Mouse (Mus musculus): Measurements from ENCODE around the gene Spats2. TPM values are rescaled to one million over a fixed set of nuclear protein-coding genes. Genes with fewer than 3 reads are reported as not detected.
A peak's percentile ranks its signal among the peaks of the same experiment; 100 is the strongest.

Gene Spats2
- polyA plus RNA-seq, 1 experiment, result 0.19 TPM

DNA sequence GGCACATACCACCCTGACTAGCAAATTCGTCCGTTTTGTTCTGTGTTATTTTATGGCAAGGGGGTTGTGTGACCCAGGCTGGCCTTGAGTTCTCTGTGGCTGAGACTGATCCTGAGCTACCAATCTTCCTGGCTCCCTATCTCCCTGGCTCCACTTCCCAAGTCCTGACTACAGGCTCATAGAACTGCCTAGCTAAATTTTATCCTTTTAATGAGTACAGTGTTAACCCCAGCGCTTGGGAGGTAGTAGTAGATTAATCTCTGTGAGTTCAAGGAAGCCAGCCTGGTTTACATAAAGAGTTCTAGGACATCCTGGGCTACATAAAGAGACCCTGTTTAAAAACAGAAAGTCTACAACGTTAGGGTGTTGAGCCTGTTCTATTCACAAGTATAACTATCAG is 13.9 kb upstream of the Spats2 start:
- Histone ChIP-seq H3K27me3 (ENCODE audit: control insufficient read depth) (no peaks in the 10 kb centered on the region), H3K4me3 (replicated peaks) (no peak overlapping the region), H3K9me3 (ENCODE audit: control insufficient read depth, low read length) (no peaks in the 10 kb centered on the region), H3K36me3 (ENCODE audit: control insufficient read depth) (no peaks in the 10 kb centered on the region), H3K4me1 (ENCODE audit: control insufficient read depth) (peaks cover 10% of the 10 kb centered on the region)
- no peak for TF ChIP-seq TAL1 (IDR thresholded peaks at IDR 0.05; ENCODE audit: low read length)
- no peak for TF ChIP-seq GATA1 (IDR thresholded peaks at IDR 0.05; ENCODE audit: low read length)

GRCm38 (mm10) chr15:99112843-99113395 is 12.8 kb upstream of the Spats2 start:
- Histone ChIP-seq H3K9me3 (ENCODE audit: control insufficient read depth, low read length) (no peaks in the 10 kb centered on the region), H3K4me3 (replicated peaks) (no peak overlapping the region), H3K27me3 (ENCODE audit: control insufficient read depth) (no peaks in the 10 kb centered on the region), H3K36me3 (ENCODE audit: control insufficient read depth) (no peaks in the 10 kb centered on the region), H3K4me1 (ENCODE audit: control insufficient read depth) (peaks cover 10% of the 10 kb centered on the region)
- TF ChIP-seq GATA1 (IDR thresholded peaks at IDR 0.05; ENCODE audit: low read length) (no peak), TAL1 (IDR thresholded peaks at IDR 0.05; ENCODE audit: low read length) (no peak)

DNA sequence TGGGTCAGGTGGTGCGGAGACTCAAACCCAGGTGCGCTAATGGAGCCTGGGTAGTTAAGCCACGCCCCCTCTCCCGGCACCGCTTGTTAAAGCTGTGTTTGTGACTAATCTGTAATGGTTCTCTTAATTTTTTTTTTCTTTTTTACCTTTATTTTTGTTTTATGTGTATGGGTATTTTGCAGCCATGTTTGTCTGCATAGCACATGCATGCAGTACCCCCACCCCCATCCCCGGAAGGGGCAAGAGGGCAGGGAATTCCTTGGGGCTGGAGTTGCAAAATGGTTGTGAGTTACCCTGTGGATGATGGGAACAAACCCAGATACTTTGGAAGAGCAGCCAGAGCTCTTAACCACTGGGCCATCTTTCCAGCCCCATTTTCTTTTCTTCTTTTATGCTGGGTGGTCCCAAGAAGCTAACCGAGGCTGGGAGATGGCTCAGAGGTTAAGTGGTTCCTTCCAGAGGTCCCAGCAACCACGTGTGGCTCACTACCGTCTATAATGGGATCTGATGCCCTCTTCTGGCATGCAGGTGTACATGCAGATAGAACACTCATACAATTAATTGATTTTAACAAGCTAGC is 12.2 kb upstream of the Spats2 start:
- TF ChIP-seq TAL1 (IDR thresholded peaks at IDR 0.05; ENCODE audit: low read length) (no peak), GATA1 (IDR thresholded peaks at IDR 0.05; ENCODE audit: low read length) (no peak)
- no peaks in the 10 kb centered on the region for H3K9me3 ChIP-seq (ENCODE audit: control insufficient read depth, low read length)
- H3K36me3 ChIP-seq (ENCODE audit: control insufficient read depth), result no peaks in the 10 kb centered on the region
- peak overlapping the region; percentile 34 for H3K4me3 ChIP-seq (replicated peaks)
- peaks cover 10% of the 10 kb centered on the region for H3K4me1 ChIP-seq (ENCODE audit: control insufficient read depth)
- no peaks in the 10 kb centered on the region for H3K27me3 ChIP-seq (ENCODE audit: control insufficient read depth)

GRCm38 (mm10) chr15:99114312-99115064 is 11.2 kb upstream of the Spats2 start:
- Histone ChIP-seq H3K4me3 (replicated peaks) (no peak overlapping the region), H3K36me3 (ENCODE audit: control insufficient read depth) (no peaks in the 10 kb centered on the region), H3K9me3 (ENCODE audit: control insufficient read depth, low read length) (no peaks in the 10 kb centered on the region), H3K27me3 (ENCODE audit: control insufficient read depth) (no peaks in the 10 kb centered on the region), H3K4me1 (ENCODE audit: control insufficient read depth) (peaks cover 10% of the 10 kb centered on the region)
- TF ChIP-seq TAL1 (IDR thresholded peaks at IDR 0.05; ENCODE audit: low read length) (no peak), GATA1 (IDR thresholded peaks at IDR 0.05; ENCODE audit: low read length) (no peak)

DNA sequence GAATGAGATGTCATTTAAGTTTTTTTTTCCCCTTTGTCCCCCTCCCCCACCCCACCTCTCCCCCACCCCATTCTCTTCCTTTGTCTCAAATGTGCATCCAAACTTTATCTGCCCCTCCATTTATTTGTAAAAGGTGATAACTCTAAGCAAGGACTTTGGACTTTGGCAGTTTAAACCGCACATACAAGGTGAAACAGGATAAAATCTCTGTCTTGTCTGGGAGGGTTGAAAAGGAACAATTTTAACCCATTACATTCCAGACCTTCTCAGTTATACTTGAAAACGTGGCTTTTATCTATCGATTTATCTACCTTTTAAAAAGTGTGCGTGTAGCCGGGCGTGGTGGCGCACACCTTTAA is 10.7 kb upstream of the Spats2 start:
- no peaks in the 10 kb centered on the region for H3K9me3 ChIP-seq (ENCODE audit: control insufficient read depth, low read length)
- TF ChIP-seq TAL1 (IDR thresholded peaks at IDR 0.05; ENCODE audit: low read length), result no peak
- no peak for TF ChIP-seq GATA1 (IDR thresholded peaks at IDR 0.05; ENCODE audit: low read length)
- no peaks in the 10 kb centered on the region for H3K27me3 ChIP-seq (ENCODE audit: control insufficient read depth)
- H3K36me3 ChIP-seq (ENCODE audit: control insufficient read depth), result no peaks in the 10 kb centered on the region
- peaks cover 10% of the 10 kb centered on the region for H3K4me1 ChIP-seq (ENCODE audit: control insufficient read depth)
- H3K4me3 ChIP-seq (replicated peaks), result no peak overlapping the region

DNA sequence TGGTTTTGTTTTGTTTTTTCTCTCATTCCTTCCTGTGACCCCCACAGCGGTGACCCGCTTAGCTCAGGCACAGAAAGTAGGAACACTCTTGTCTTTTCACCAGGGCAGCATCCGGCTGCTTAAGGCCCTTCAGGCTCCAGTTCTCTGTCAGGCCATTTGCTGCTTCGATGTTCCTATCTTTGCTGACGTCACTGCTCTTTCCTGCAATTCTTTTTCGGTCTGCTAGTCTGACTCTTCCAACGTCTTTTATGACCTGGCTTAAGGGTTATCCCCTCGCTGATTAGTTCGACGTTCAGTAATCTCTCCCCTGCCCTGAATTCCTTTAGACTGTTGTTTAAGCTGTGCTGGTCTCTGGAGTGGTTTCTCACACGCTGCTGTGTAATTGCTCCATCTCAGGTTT is 9.2 kb upstream of the Spats2 start:
- H3K4me3 ChIP-seq (replicated peaks), result no peak overlapping the region
- peaks cover 10% of the 10 kb centered on the region for H3K4me1 ChIP-seq (ENCODE audit: control insufficient read depth)
- no peak for TF ChIP-seq GATA1 (IDR thresholded peaks at IDR 0.05; ENCODE audit: low read length)
- TF ChIP-seq TAL1 (IDR thresholded peaks at IDR 0.05; ENCODE audit: low read length), result no peak
- H3K27me3 ChIP-seq (ENCODE audit: control insufficient read depth), result peaks cover 9% of the 10 kb centered on the region
- no peaks in the 10 kb centered on the region for H3K9me3 ChIP-seq (ENCODE audit: control insufficient read depth, low read length)
- H3K36me3 ChIP-seq (ENCODE audit: control insufficient read depth), result no peaks in the 10 kb centered on the region

GRCm38 (mm10) chr15:99120814-99121213 is 4.9 kb upstream of the Spats2 start:
- Histone ChIP-seq H3K4me1 (ENCODE audit: control insufficient read depth) (peaks cover 6% of the 10 kb centered on the region), H3K27me3 (ENCODE audit: control insufficient read depth) (peaks cover 21% of the 10 kb centered on the region), H3K36me3 (ENCODE audit: control insufficient read depth) (no peaks in the 10 kb centered on the region), H3K4me3 (replicated peaks) (no peak overlapping the region), H3K9me3 (ENCODE audit: control insufficient read depth, low read length) (no peaks in the 10 kb centered on the region)
- TF ChIP-seq GATA1 (IDR thresholded peaks at IDR 0.05; ENCODE audit: low read length), result no peak
- TF ChIP-seq TAL1 (IDR thresholded peaks at IDR 0.05; ENCODE audit: low read length), result no peak

GRCm38 (mm10) chr15:99122642-99123041 is 3.1 kb upstream of the Spats2 start:
- Histone ChIP-seq H3K36me3 (ENCODE audit: control insufficient read depth) (no peaks in the 10 kb centered on the region), H3K4me1 (ENCODE audit: control insufficient read depth) (peaks cover 17% of the 10 kb centered on the region), H3K27me3 (ENCODE audit: control insufficient read depth) (peaks cover 36% of the 10 kb centered on the region), H3K4me3 (replicated peaks) (no peak overlapping the region), H3K9me3 (ENCODE audit: control insufficient read depth, low read length) (no peaks in the 10 kb centered on the region)
- TF ChIP-seq GATA1 (IDR thresholded peaks at IDR 0.05; ENCODE audit: low read length) (no peak), TAL1 (IDR thresholded peaks at IDR 0.05; ENCODE audit: low read length) (no peak)

- no peak for TF ChIP-seq GATA1 (IDR thresholded peaks at IDR 0.05; ENCODE audit: low read length)
- no peak for TF ChIP-seq TAL1 (IDR thresholded peaks at IDR 0.05; ENCODE audit: low read length)
- Histone ChIP-seq H3K36me3 (ENCODE audit: control insufficient read depth) (no peaks in the 10 kb centered on the region), H3K4me1 (ENCODE audit: control insufficient read depth) (peaks cover 20% of the 10 kb centered on the region), H3K27me3 (ENCODE audit: control insufficient read depth) (peaks cover 30% of the 10 kb centered on the region), H3K4me3 (replicated peaks) (peak overlapping the region; percentile 72), H3K9me3 (ENCODE audit: control insufficient read depth, low read length) (no peaks in the 10 kb centered on the region)
Measured at GRCm38 (mm10) chr15:99126081-99126815, 532 bp downstream of the Spats2 start.

Data from erythroblast, embryonic 14.5 days (primary cell).